Mouse (Mus musculus) testis, adult 2 months (tissue): Measurements from ENCODE around the gene Dlx3.

Source experiments
- CTCF ChIP-seq: fragments of 200-500 bp; IDR thresholded peaks from 2 replicates; pipeline ENCODE4 v1.5.1; 2012; ENCODE audit warnings: low read depth, mild to moderate bottlenecking, inconsistent platforms, low read length, moderate library complexity; ENCODE audit not compliant: control insufficient read depth, insufficient read depth, insufficient replicate concordance
- POLR2A ChIP-seq: fragments of 200-500 bp; IDR thresholded peaks from 2 replicates; pipeline ENCODE4 v1.6.1; 2012; ENCODE audit warnings: low read depth, mild to moderate bottlenecking, inconsistent platforms, low read length, moderate library complexity; ENCODE audit not compliant: control insufficient read depth

- TF ChIP-seq POLR2A (no peak), CTCF (no peak)
Measured at GRCm38 (mm10) chr11:95150269-95151049, 30.5 kb downstream of the Dlx3 start.
